Mouse (Mus musculus): Measurements from ENCODE around the gene Cux2. TPM values are rescaled to one million over a fixed set of nuclear protein-coding genes. Genes with fewer than 3 reads are reported as not detected.

The Cux2 gene
- polyA plus RNA-seq, 1 experiment from 2014 or later = 9.0 TPM

DNA sequence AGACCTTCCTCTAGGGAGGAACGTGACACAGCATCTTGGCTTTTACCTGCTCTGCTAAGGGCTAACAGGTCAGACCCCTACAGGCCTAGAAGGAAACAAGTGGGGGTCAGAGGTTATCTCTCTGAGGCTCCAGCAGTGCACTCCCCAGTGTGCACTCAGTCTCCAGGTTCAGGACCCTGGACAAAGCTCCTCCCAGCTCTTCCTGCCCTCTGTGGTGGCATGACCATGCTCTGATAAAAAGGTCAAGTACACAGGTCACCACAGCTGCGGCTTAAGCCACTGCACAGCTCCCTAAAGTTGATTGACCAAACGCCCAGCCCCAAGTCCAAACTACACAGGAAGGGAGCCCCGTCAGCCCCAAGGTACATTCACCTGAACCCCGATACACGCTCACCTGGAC is 46.4 kb downstream of the Cux2 start:
- WGBS = 51% methylated on average over 6 of the region's 6 CpGs
- H3K27ac ChIP-seq (ENCODE audit: low read length) = no peak overlapping the region
- ATAC-seq (ENCODE audit: insufficient number of reproducible peaks, insufficient read depth, low FRiP score, low read depth) = no peak
- H3K9ac ChIP-seq (replicated peaks; ENCODE audit: low read depth, low read length) = no peak overlapping the region
- H3K27me3 ChIP-seq (ENCODE audit: control insufficient read depth, insufficient read depth, low read length) = no peaks in the 10 kb centered on the region
- H3K36me3 ChIP-seq (ENCODE audit: control insufficient read depth, insufficient read depth, low read length) = no peaks in the 10 kb centered on the region
- H3K4me2 ChIP-seq (replicated peaks; ENCODE audit: low read depth, low read length) = no peak overlapping the region
- no peaks in the 10 kb centered on the region for H3K9me3 ChIP-seq (ENCODE audit: control insufficient read depth, low read depth, low read length)
- H3K4me3 ChIP-seq (ENCODE audit: low read depth, low read length) = no peak overlapping the region
- no peaks in the 10 kb centered on the region for H3K4me1 ChIP-seq (ENCODE audit: control insufficient read depth, insufficient read depth, low read length)

DNA sequence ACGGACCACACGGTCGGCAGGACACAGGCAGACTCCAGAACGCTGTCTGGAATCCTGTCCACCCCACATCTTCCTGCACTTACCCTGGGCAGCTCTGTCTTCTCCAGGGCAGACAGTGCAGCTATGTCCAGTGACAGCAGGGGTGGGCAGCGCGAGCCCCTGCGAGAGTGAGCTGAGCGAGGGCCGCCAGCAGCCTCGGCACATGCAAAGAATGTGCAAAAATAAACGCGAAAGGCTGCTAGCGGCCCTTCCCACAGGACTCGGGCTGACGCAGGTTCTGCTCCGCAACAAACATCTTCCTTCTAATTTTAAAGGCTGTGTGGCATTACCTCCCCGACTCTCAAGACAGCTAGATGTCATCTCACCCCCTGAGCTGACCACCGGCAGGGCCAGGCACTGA is 47.8 kb downstream of the Cux2 start:
- no peaks in the 10 kb centered on the region for H3K4me1 ChIP-seq (ENCODE audit: control insufficient read depth, insufficient read depth, low read length)
- no peaks in the 10 kb centered on the region for H3K36me3 ChIP-seq (ENCODE audit: control insufficient read depth, insufficient read depth, low read length)
- H3K4me3 ChIP-seq (ENCODE audit: low read depth, low read length) = no peak overlapping the region
- WGBS = 44% methylated on average over 18 of the region's 18 CpGs
- H3K27me3 ChIP-seq (ENCODE audit: control insufficient read depth, insufficient read depth, low read length) = no peaks in the 10 kb centered on the region
- H3K4me2 ChIP-seq (replicated peaks; ENCODE audit: low read depth, low read length) = no peak overlapping the region
- no peak overlapping the region for H3K27ac ChIP-seq (ENCODE audit: low read length)
- no peak for ATAC-seq (ENCODE audit: insufficient number of reproducible peaks, insufficient read depth, low FRiP score, low read depth)
- no peaks in the 10 kb centered on the region for H3K9me3 ChIP-seq (ENCODE audit: control insufficient read depth, low read depth, low read length)
- H3K9ac ChIP-seq (replicated peaks; ENCODE audit: low read depth, low read length) = no peak overlapping the region

DNA sequence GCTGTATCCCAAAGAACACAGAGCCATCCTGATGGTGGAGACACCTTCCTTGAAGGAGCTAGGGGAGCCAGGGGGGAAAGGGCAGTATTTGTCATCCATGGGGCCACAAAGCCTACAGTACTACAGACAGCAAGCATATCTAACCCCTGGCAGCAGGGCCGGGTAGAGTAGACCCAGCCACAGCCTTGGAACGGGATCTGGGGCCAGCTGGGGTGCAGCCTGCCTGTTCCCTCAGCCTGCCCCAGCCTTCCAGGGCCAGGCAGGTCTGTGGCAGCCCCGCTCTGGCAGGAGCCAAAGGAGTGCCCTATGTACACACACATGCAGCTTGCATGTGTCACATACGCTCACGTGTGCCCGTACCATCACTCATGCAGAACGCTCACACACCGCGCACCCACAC is 48.6 kb downstream of the Cux2 start:
- H3K9me3 ChIP-seq (ENCODE audit: control insufficient read depth, low read depth, low read length) = no peaks in the 10 kb centered on the region
- H3K27me3 ChIP-seq (ENCODE audit: control insufficient read depth, insufficient read depth, low read length) = no peaks in the 10 kb centered on the region
- no peak overlapping the region for H3K9ac ChIP-seq (replicated peaks; ENCODE audit: low read depth, low read length)
- no peaks in the 10 kb centered on the region for H3K4me1 ChIP-seq (ENCODE audit: control insufficient read depth, insufficient read depth, low read length)
- WGBS = 89% methylated on average over 9 of the region's 9 CpGs
- no peak overlapping the region for H3K4me2 ChIP-seq (replicated peaks; ENCODE audit: low read depth, low read length)
- no peaks in the 10 kb centered on the region for H3K36me3 ChIP-seq (ENCODE audit: control insufficient read depth, insufficient read depth, low read length)
- no peak overlapping the region for H3K27ac ChIP-seq (ENCODE audit: low read length)
- no peak overlapping the region for H3K4me3 ChIP-seq (ENCODE audit: low read depth, low read length)
- no peak for ATAC-seq (ENCODE audit: insufficient number of reproducible peaks, insufficient read depth, low FRiP score, low read depth)

DNA sequence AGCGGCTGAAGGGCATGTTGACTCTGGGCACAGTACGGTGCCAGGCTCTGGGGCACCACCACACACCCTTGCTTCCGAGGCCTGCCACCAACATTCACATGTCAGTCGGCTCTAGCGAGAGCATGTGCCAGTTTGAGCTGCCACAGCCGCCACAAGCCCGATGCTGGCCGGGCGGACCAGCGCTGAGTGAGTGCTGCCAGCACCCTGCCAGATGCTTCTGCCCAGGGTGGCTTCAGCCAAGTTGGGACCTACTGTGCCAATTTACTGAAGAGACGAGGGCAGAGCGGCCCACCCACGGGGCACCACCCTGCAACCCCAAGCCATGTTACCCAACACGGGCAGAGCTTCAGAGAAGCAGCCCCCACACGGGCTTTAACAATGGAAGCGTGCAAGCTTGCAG is 49.5 kb downstream of the Cux2 start:
- Histone ChIP-seq H3K36me3 (ENCODE audit: control insufficient read depth, insufficient read depth, low read length) (no peaks in the 10 kb centered on the region), H3K27me3 (ENCODE audit: control insufficient read depth, insufficient read depth, low read length) (no peaks in the 10 kb centered on the region), H3K27ac (ENCODE audit: low read length) (no peak overlapping the region), H3K4me1 (ENCODE audit: control insufficient read depth, insufficient read depth, low read length) (no peaks in the 10 kb centered on the region), H3K4me2 (replicated peaks; ENCODE audit: low read depth, low read length) (no peak overlapping the region), H3K9ac (replicated peaks; ENCODE audit: low read depth, low read length) (no peak overlapping the region), H3K9me3 (ENCODE audit: control insufficient read depth, low read depth, low read length) (no peaks in the 10 kb centered on the region), H3K4me3 (ENCODE audit: low read depth, low read length) (no peak overlapping the region)
- 92% methylated on average over 16 of the region's 16 CpGs for WGBS
- no peak for ATAC-seq (ENCODE audit: insufficient number of reproducible peaks, insufficient read depth, low FRiP score, low read depth)

DNA sequence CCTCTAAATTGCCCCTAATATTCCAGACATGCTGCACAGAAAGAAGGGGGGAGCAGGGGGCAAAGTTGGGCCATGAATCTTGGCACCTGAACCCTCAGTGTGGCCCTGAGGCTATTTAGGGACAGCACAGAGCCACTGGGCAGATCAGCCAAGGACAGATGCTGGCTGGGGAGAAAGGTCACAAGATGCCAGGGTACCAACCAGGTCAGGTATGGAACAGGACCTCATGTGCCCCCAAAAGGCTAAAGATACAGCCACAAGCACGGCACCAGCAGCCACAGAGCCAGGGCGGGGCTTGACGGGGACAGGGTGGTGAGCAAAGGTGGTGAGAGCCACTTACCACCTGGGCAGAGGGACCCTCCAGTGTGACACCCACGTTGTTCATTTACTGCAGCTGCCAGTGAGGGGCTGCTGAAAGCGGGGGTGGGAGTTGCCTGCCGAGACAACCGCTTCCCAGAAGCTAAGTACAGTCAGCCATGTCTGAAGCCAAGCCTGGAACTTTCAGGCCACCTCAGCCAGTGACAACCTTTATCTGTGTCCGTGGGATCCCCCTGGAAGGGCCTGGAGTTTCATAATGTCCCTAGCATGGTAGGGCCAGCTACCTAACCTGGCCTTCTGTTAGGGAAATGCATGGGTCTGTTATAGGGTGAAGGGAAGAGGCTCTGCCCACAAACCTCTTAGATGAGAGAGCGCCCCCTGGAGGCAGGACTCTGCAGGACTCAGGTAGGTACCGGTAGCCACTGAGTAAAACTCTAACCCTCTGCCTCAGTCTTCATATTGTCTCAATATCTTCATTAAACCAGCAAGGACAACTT is 50.7 kb downstream of the Cux2 start:
- Histone ChIP-seq H3K4me3 (ENCODE audit: low read depth, low read length) (no peak overlapping the region), H3K9me3 (ENCODE audit: control insufficient read depth, low read depth, low read length) (no peaks in the 10 kb centered on the region), H3K36me3 (ENCODE audit: control insufficient read depth, insufficient read depth, low read length) (no peaks in the 10 kb centered on the region), H3K4me1 (ENCODE audit: control insufficient read depth, insufficient read depth, low read length) (no peaks in the 10 kb centered on the region), H3K9ac (replicated peaks; ENCODE audit: low read depth, low read length) (no peak overlapping the region), H3K27me3 (ENCODE audit: control insufficient read depth, insufficient read depth, low read length) (no peaks in the 10 kb centered on the region), H3K4me2 (replicated peaks; ENCODE audit: low read depth, low read length) (no peak overlapping the region), H3K27ac (ENCODE audit: low read length) (no peak overlapping the region; the same call in 1 of the 2 replicates)
- no peak for ATAC-seq (ENCODE audit: insufficient number of reproducible peaks, insufficient read depth, low FRiP score, low read depth)
- WGBS = 60% methylated on average over 10 of the region's 10 CpGs

DNA sequence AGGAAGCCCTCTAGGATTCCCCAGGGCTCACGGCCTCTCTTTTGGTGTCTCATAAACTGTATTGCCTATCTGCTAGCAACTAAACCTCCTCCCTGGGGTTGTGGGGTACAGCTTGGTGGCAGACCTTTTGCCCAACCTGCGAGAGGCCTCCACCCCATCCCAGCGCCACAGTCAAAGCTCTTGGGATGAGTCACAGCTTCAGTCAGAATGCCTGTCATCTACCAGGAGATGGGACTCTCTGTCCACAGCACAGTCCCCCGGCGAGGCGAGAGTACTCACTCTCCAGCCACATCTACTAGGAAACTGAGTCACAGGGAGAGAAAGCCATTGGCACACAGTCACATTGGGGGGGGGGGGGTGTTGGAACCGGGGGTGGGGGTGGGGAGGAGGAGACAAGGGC is 51.6 kb downstream of the Cux2 start:
- H3K4me3 ChIP-seq (ENCODE audit: low read depth, low read length) = no peak overlapping the region
- no peaks in the 10 kb centered on the region for H3K9me3 ChIP-seq (ENCODE audit: control insufficient read depth, low read depth, low read length)
- H3K9ac ChIP-seq (replicated peaks; ENCODE audit: low read depth, low read length) = no peak overlapping the region
- no peak overlapping the region for H3K4me2 ChIP-seq (replicated peaks; ENCODE audit: low read depth, low read length)
- H3K4me1 ChIP-seq (ENCODE audit: control insufficient read depth, insufficient read depth, low read length) = no peaks in the 10 kb centered on the region
- no peak overlapping the region for H3K27ac ChIP-seq (ENCODE audit: low read length)
- no peaks in the 10 kb centered on the region for H3K27me3 ChIP-seq (ENCODE audit: control insufficient read depth, insufficient read depth, low read length)
- 81% methylated on average over 7 of the region's 7 CpGs for WGBS
- no peaks in the 10 kb centered on the region for H3K36me3 ChIP-seq (ENCODE audit: control insufficient read depth, insufficient read depth, low read length)
- ATAC-seq (ENCODE audit: insufficient number of reproducible peaks, insufficient read depth, low FRiP score, low read depth) = no peak

DNA sequence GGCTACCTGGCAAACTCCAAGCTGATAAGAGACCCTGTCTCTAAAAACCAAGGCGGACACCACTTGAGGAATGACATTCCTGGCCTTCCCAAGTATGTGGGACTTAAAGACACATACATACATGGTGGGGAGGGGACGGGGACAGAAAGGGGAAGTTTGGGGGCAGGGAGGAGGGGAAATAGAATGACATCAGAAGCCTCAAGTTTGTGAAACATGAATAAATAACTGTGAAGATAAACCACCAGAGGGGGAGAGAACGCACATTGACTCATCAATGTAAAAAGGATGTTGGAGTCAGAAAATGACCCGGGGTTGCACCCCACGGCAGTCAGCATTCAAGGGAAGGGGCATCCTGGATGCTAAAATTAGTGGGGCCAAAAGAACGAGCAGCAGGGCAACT is 53.2 kb downstream of the Cux2 start:
- H3K9me3 ChIP-seq (ENCODE audit: control insufficient read depth, low read depth, low read length) = no peaks in the 10 kb centered on the region
- no peaks in the 10 kb centered on the region for H3K27me3 ChIP-seq (ENCODE audit: control insufficient read depth, insufficient read depth, low read length)
- no peaks in the 10 kb centered on the region for H3K4me1 ChIP-seq (ENCODE audit: control insufficient read depth, insufficient read depth, low read length)
- 58% methylated on average over 6 of the region's 6 CpGs for WGBS
- H3K9ac ChIP-seq (replicated peaks; ENCODE audit: low read depth, low read length) = no peak overlapping the region
- no peaks in the 10 kb centered on the region for H3K36me3 ChIP-seq (ENCODE audit: control insufficient read depth, insufficient read depth, low read length)
- no peak for ATAC-seq (ENCODE audit: insufficient number of reproducible peaks, insufficient read depth, low FRiP score, low read depth)
- H3K4me2 ChIP-seq (replicated peaks; ENCODE audit: low read depth, low read length) = no peak overlapping the region
- H3K4me3 ChIP-seq (ENCODE audit: low read depth, low read length) = no peak overlapping the region
- no peak overlapping the region for H3K27ac ChIP-seq (ENCODE audit: low read length)

DNA sequence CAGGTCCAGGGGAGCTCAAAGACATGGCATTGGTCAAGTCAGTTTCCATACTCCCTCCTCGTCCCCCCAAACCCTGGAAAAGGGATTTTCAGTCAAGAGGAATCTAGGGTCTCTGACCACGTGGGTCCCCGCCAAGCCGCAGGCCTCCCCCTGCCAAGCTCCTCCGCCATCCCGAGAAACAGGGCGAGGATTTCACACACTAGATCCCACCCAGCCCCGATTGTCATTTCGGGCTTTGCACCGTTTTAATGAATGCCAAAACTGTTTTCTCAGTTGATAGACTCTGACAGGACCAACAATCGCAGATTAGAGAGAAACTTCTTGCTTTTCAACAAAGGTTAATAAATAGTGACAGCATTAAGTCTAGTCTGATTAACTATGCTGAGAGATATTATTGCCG is 55.1 kb downstream of the Cux2 start:
- no peak for ATAC-seq (ENCODE audit: insufficient number of reproducible peaks, insufficient read depth, low FRiP score, low read depth)
- no peaks in the 10 kb centered on the region for H3K9me3 ChIP-seq (ENCODE audit: control insufficient read depth, low read depth, low read length)
- H3K9ac ChIP-seq (replicated peaks; ENCODE audit: low read depth, low read length) = no peak overlapping the region
- WGBS = 70% methylated on average over 12 of the region's 12 CpGs
- H3K36me3 ChIP-seq (ENCODE audit: control insufficient read depth, insufficient read depth, low read length) = no peaks in the 10 kb centered on the region
- no peak overlapping the region for H3K27ac ChIP-seq (ENCODE audit: low read length)
- no peak overlapping the region for H3K4me3 ChIP-seq (ENCODE audit: low read depth, low read length)
- H3K27me3 ChIP-seq (ENCODE audit: control insufficient read depth, insufficient read depth, low read length) = no peaks in the 10 kb centered on the region
- peaks cover 4% of the 10 kb centered on the region; the same call in 1 of the 2 replicates for H3K4me1 ChIP-seq (ENCODE audit: control insufficient read depth, insufficient read depth, low read length)
- no peak overlapping the region for H3K4me2 ChIP-seq (replicated peaks; ENCODE audit: low read depth, low read length)

DNA sequence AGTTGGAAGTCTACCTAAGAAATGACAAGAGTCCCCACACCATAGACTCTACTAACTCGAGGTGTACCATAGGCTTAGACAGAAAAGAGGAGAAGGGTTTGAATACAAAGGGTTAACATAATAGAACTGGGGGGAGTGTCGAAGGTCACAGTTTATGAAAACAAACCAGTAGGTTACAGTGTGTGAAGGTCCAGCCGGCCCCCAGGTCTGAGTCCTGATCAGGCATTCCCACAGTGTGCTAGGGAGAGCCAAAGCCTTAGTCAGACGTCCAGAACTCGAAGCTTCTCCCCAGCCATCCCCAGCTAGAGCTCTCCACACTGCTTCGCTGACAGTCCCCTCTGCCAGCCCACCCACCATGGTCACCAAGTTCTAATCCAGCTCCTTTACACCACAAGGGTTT is 58.0 kb downstream of the Cux2 start:
- Histone ChIP-seq H3K4me2 (replicated peaks; ENCODE audit: low read depth, low read length) (no peak overlapping the region), H3K27me3 (ENCODE audit: control insufficient read depth, insufficient read depth, low read length) (no peaks in the 10 kb centered on the region), H3K36me3 (ENCODE audit: control insufficient read depth, insufficient read depth, low read length) (no peaks in the 10 kb centered on the region), H3K27ac (ENCODE audit: low read length) (no peak overlapping the region), H3K9ac (replicated peaks; ENCODE audit: low read depth, low read length) (no peak overlapping the region), H3K9me3 (ENCODE audit: control insufficient read depth, low read depth, low read length) (no peaks in the 10 kb centered on the region), H3K4me1 (ENCODE audit: control insufficient read depth, insufficient read depth, low read length) (peaks cover 4% of the 10 kb centered on the region; the same call in 1 of the 2 replicates), H3K4me3 (ENCODE audit: low read depth, low read length) (no peak overlapping the region)
- WGBS = 28% methylated on average over 6 of the region's 6 CpGs
- no peak for ATAC-seq (ENCODE audit: insufficient number of reproducible peaks, insufficient read depth, low FRiP score, low read depth)

Measured in stomach, embryonic 14.5 days (tissue).